Mouse (Mus musculus) monocyte, adult 5-6 weeks (primary cell): ENCODE data around the gene Mamstr. TPM values are rescaled to one million over a fixed set of nuclear protein-coding genes. Genes with fewer than 3 reads are reported as not detected.

Experiments
- ATAC-seq: fragments of 153-309, 156-312 bp; replicated peaks from 2 replicates; pipeline ENCODE4 v1.8.0; 2017; ENCODE audit warnings: mild to moderate bottlenecking; ENCODE audit not compliant: low TSS enrichment, insufficient number of reproducible peaks, severe bottlenecking, poor library complexity, low FRiP score
- total RNA-seq: library from RNA; stranded (forward); fragments of 200-1000, 200-491, 200-594 nt; gene quantifications from 3 replicates; pipeline ENCODE4 v1.2.3, GENCODE M21; 2017

The Mamstr gene
- total RNA-seq, 1 experiment from 2014 or later = 0.19 TPM

- ATAC-seq = peak; percentile 79
Measured at GRCm38 (mm10) chr7:45682144-45683126, 42.7 kb downstream of the Mamstr start.

- ATAC-seq = no peak
Measured at GRCm38 (mm10) chr7:45683396-45684050, 43.7 kb downstream of the Mamstr start, which contains the start of gene Ntn5. Ntn5 (plus strand) TSS chr7:45684022.

DNA sequence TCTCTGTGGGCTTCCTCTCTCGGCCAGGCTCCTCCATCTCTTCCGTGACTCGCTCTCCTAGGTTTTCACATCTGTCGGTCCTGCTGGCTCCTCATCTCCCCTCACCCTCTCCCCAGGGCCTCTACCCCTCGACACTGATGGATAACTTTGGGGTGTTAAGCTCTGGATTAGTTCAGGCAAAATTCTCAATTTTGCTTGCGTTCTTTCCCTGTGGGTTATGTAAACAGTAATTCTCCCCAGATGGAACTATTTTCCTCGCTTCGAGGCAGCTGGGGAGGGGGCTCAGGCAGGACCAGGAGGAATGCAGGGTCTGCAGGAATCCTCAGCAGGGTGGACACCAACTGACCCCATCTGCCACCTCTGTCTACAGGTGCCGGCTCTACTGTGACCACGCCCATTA lies 46.0 kb downstream of the Mamstr start:
- ATAC-seq = no peak

DNA sequence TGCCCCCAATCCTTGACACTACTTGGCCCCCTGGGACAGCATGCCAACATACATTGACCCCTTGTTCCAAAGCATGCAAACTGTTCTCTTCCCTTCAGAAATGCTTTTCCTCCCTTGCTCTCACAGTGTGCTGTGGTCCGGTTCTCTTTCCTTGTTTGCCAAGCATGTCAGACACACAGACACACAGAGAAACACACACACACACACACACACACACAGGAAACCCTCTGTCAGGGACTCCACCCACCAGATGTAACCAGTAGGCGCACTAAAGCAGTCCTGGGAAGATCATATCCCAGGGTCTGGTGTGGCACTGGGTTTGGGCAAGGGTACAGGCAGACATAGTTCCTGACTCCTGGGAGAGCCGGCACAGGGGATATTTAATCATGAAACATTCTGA lies 47.1 kb downstream of the Mamstr start:
- no peak for ATAC-seq

DNA sequence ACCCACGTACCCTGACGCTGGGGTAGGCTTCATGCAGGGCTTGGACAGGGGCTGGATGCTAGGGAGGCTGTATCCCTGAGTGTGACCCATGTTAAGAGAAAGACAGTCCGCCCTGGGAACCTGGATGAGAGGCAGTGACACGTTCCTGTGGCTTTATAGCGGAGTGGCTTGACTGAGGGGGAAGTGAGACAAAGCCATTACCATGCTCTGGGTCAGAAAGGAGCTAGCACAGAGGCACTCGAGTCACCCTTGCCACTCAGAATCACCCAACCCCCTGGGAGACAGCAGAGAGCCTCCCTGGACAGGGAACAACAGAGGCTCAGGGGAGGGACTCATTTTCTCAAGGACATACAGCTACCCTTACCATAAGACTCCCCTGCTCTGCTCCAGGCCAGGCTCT lies 49.3 kb downstream of the Mamstr start:
- ATAC-seq = peak; percentile 7; the same call in 1 of the 2 replicates

GRCm38 (mm10) chr7:45689800-45690199 lies 50.0 kb downstream of the Mamstr start:
- no peak for ATAC-seq

DNA sequence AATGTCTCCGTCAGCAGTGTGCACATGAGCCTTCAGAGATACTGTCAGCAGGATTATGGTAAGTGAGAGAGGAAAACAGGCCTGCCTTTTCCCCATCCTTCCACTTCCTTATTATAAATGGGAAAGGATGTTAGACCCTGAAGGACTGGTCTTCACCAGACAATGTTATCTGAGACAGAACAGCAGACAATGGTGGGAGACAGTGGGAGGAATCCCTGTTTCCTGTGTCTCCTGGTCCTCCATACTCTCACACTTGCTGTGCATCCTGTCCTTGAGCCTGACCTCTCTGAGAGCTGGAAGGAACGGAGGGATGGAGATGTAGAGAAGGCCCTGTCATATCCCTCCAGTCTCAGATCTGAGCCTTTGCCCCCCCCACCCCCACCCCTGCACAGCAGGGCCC lies 52.6 kb downstream of the Mamstr start:
- no peak for ATAC-seq

- no peak for ATAC-seq
Measured at GRCm38 (mm10) chr7:45693921-45694591, 54.3 kb downstream of the Mamstr start, which contains the start of gene Sec1. Sec1 (minus strand) TSS chr7:45694402.

GRCm38 (mm10) chr7:45695098-45695497 lies 55.3 kb downstream of the Mamstr start:
- ATAC-seq = no peak

Other genes with a start within 250 kb of the Mamstr start
- 293 to 444 TPM (median 324 TPM) in 3 replicates for gene Snrnp70, start 244.2 kb upstream of the Mamstr start, total RNA-seq
- gene Kcna7, start 234.3 kb upstream of the Mamstr start, total RNA-seq = not detected in 3 replicates
- not detected in 3 replicates for gene Ntf5, start 226.3 kb upstream of the Mamstr start, total RNA-seq
- not detected in 3 replicates for gene Lhb, start 219.2 kb upstream of the Mamstr start, total RNA-seq
- gene Gys1, start 205.1 kb upstream of the Mamstr start, total RNA-seq = 3.6 to 4.9 TPM (median 3.9 TPM) in 3 replicates
- 18.0 to 33.4 TPM (median 23.3 TPM) in 3 replicates for gene Ruvbl2, start 201.9 kb upstream of the Mamstr start, total RNA-seq
- 1,006 to 1,190 TPM (median 1,165 TPM) in 3 replicates for gene Ftl1, start 180.1 kb upstream of the Mamstr start, total RNA-seq
- gene Bax, start 173.1 kb upstream of the Mamstr start, total RNA-seq = 36.4 to 55.8 TPM (median 38.5 TPM) in 3 replicates
- gene Tulp2, start 158.1 kb upstream of the Mamstr start, total RNA-seq = 3.2 TPM in 1 of 3 replicates, not detected in the others
- not detected in 3 replicates for gene Gm45808, start 153.2 kb upstream of the Mamstr start, total RNA-seq
- 7.0 to 8.3 TPM (median 7.5 TPM) in 3 replicates for gene Dhdh, start 151.2 kb upstream of the Mamstr start, total RNA-seq
- 128 to 251 TPM (median 142 TPM) in 3 replicates for gene Nucb1, start 129.6 kb upstream of the Mamstr start, total RNA-seq
- 204 to 390 TPM (median 221 TPM) in 3 replicates for gene Ppp1r15a, start 113.7 kb upstream of the Mamstr start, total RNA-seq
- gene Plekha4, start 113.6 kb upstream of the Mamstr start, total RNA-seq = 0.10 TPM in 1 of 3 replicates, not detected in the others
- gene Hsd17b14, start 85.1 kb upstream of the Mamstr start, total RNA-seq = not detected in 3 replicates
- 5.1 to 21.4 TPM (median 11.9 TPM) in 3 replicates for gene Bcat2, start 69.8 kb upstream of the Mamstr start, total RNA-seq
- not detected in 3 replicates for gene Fgf21, start 24.5 kb upstream of the Mamstr start, total RNA-seq
- not detected in 3 replicates for gene Fut1, start 22.7 kb upstream of the Mamstr start, total RNA-seq
- gene Izumo1, start 18.2 kb upstream of the Mamstr start, total RNA-seq = not detected in 3 replicates
- 0.11 to 0.48 TPM in 2 of 3 replicates, not detected in the other for gene Rasip1, start 12.5 kb upstream of the Mamstr start, total RNA-seq
- gene Fut2, start 26.4 kb downstream of the Mamstr start, total RNA-seq = 1.4 TPM in 1 of 3 replicates, not detected in the others
- not detected in 3 replicates for gene Ntn5, start 44.0 kb downstream of the Mamstr start, total RNA-seq
- gene Sec1, start 54.4 kb downstream of the Mamstr start, total RNA-seq = not detected in 3 replicates
- gene Car11, start 59.9 kb downstream of the Mamstr start, total RNA-seq = not detected in 3 replicates
- gene Dbp, start 65.1 kb downstream of the Mamstr start, total RNA-seq = 4.3 to 13.1 TPM (median 4.5 TPM) in 3 replicates
- 966 to 1,078 TPM (median 1,028 TPM) in 3 replicates for gene Rpl18, start 75.5 kb downstream of the Mamstr start, total RNA-seq
- 11.0 to 15.9 TPM (median 11.5 TPM) in 3 replicates for gene Sphk2, start 78.0 kb downstream of the Mamstr start, total RNA-seq
- gene Fam83e, start 81.2 kb downstream of the Mamstr start, total RNA-seq = 0.78 to 1.4 TPM in 2 of 3 replicates, not detected in the other
- not detected in 3 replicates for gene Spaca4, start 85.8 kb downstream of the Mamstr start, total RNA-seq
- not detected in 3 replicates for gene Lmtk3, start 143.8 kb downstream of the Mamstr start, total RNA-seq
- gene Sult2b1, start 144.7 kb downstream of the Mamstr start, total RNA-seq = 1.3 to 7.5 TPM in 2 of 3 replicates, not detected in the other
- gene Cyth2, start 174.6 kb downstream of the Mamstr start, total RNA-seq = 59.2 to 78.0 TPM (median 72.7 TPM) in 3 replicates
- 0.19 TPM in 1 of 3 replicates, not detected in the others for gene Kcnj14, start 184.8 kb downstream of the Mamstr start, total RNA-seq
- 5.8 to 8.7 TPM (median 6.7 TPM) in 3 replicates for gene Grwd1, start 191.0 kb downstream of the Mamstr start, total RNA-seq
- 28.7 to 45.8 TPM (median 45.2 TPM) in 3 replicates for gene Kdelr1, start 232.8 kb downstream of the Mamstr start, total RNA-seq
- 0.10 TPM in 1 of 3 replicates, not detected in the others for gene Grin2d, start 238.4 kb downstream of the Mamstr start, total RNA-seq